Mouse (Mus musculus): ENCODE results near the gene Phlpp1. TPM values are rescaled to one million over a fixed set of nuclear protein-coding genes. Genes with fewer than 3 reads are reported as not detected.
A peak's percentile ranks its signal among the peaks of the same experiment; 100 is the strongest.

The Phlpp1 gene
- polyA plus RNA-seq, 1 experiment from 2014 or later, result 4.2 TPM

DNA sequence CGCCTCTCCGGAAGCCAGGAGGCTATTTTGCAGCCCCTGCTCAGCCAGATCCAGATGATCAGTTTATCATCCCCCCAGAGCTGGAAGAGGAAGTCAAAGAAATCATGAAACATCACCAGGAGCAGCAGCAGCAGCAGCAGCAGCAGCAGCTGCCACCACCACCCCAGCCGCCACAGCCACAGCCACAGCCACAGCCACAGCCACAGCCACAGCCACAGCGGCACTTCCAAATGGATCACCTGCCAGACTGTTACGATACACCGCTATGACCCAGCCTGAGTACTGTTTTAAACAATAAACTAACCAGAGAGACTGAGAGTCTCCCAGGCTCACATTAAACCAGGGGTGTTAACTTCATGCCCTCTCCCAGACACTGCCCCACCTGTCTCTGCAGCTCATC lies 221.5 kb downstream of the Phlpp1 start:
- no peak overlapping the region for H3K4me3 ChIP-seq
- ATAC-seq (replicated peaks; ENCODE audit: insufficient number of reproducible peaks, insufficient read depth, low FRiP score, low read depth), result no peak
- H3K27me3 ChIP-seq, result no peaks in the 10 kb centered on the region
- H3K4me1 ChIP-seq (replicated peaks), result peaks cover 2% of the 10 kb centered on the region; the same call in 1 of the 2 replicates
- no peak overlapping the region for H3K4me2 ChIP-seq
- H3K9me3 ChIP-seq (replicated peaks), result no peaks in the 10 kb centered on the region
- no peak overlapping the region for H3K9ac ChIP-seq
- no peak overlapping the region for H3K27ac ChIP-seq
- WGBS, result 91% methylated on average over 6 of the region's 6 CpGs
- peaks cover 17% of the 10 kb centered on the region for H3K36me3 ChIP-seq

DNA sequence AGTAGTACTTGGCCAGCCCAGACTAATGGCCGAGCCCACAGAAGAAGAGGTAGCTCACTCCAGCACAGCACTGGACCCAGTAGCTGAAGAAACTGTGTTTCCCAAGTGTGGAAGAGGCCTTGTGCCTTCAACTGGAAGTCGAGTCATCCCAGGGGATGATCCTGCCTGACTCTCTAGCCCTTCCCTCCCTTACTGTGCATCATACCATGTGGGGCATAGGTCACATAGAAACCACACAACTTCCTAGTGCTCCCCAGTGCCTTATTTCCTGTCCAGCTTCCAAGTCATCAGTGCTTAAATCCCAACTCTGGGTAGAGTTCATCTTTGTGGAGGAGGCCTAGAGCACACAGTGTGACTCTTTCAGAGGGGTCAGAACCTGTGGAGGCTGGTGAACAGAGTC lies 223.1 kb downstream of the Phlpp1 start:
- peaks cover 17% of the 10 kb centered on the region for H3K36me3 ChIP-seq
- no peak for ATAC-seq (replicated peaks; ENCODE audit: insufficient number of reproducible peaks, insufficient read depth, low FRiP score, low read depth)
- no peak overlapping the region for H3K4me3 ChIP-seq
- no peaks in the 10 kb centered on the region for H3K9me3 ChIP-seq (replicated peaks)
- H3K4me1 ChIP-seq (replicated peaks), result peaks cover 2% of the 10 kb centered on the region; the same call in 1 of the 2 replicates
- no peak overlapping the region for H3K27ac ChIP-seq
- no peaks in the 10 kb centered on the region for H3K27me3 ChIP-seq
- WGBS, result 75% methylated on average over 2 of the region's 2 CpGs
- H3K4me2 ChIP-seq, result no peak overlapping the region
- no peak overlapping the region for H3K9ac ChIP-seq

DNA sequence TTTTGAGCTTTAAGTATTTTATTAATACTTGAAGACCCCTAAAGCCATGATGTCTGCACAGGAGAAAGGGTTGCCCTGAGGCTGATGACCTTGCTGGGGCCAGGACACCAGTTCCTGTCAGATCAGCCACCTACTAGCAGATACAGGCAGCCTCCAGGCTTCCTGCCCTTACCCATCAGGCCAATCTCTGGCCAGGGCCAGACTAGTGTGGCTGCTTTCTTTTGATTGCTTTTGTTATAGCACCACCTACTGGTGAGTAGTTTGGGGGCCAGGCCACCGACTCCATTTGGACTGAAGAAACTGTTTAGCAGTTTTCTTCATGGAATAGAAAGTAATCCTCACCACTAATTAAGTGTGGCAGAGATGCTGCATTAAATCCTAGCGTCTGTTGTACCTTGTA lies 223.9 kb downstream of the Phlpp1 start:
- H3K27ac ChIP-seq, result no peak overlapping the region
- no peaks in the 10 kb centered on the region for H3K27me3 ChIP-seq
- H3K36me3 ChIP-seq, result peaks cover 17% of the 10 kb centered on the region
- no peak overlapping the region for H3K4me2 ChIP-seq
- H3K4me1 ChIP-seq (replicated peaks), result peaks cover 4% of the 10 kb centered on the region
- H3K9me3 ChIP-seq (replicated peaks), result no peaks in the 10 kb centered on the region
- H3K4me3 ChIP-seq, result no peak overlapping the region
- WGBS, result 14% methylated on average over 2 of the region's 2 CpGs
- H3K9ac ChIP-seq, result no peak overlapping the region
- peak; percentile 42; the same call in 1 of the 2 replicates for ATAC-seq (replicated peaks; ENCODE audit: insufficient number of reproducible peaks, insufficient read depth, low FRiP score, low read depth)

- Histone ChIP-seq H3K9ac (no peak overlapping the region), H3K36me3 (no peaks in the 10 kb centered on the region), H3K4me2 (no peak overlapping the region), H3K27me3 (no peaks in the 10 kb centered on the region), H3K4me1 (replicated peaks) (peaks cover 10% of the 10 kb centered on the region), H3K27ac (no peak overlapping the region), H3K9me3 (replicated peaks) (no peaks in the 10 kb centered on the region), H3K4me3 (no peak overlapping the region)
- no peak for ATAC-seq (replicated peaks; ENCODE audit: insufficient number of reproducible peaks, insufficient read depth, low FRiP score, low read depth)
- WGBS, result 55% methylated on average over 11 of the region's 11 CpGs
These were observed 229.5 kb downstream of the Phlpp1 start for GRCm38 (mm10) chr1:106400900-106401634.

- no peaks in the 10 kb centered on the region for H3K27me3 ChIP-seq
- no peak overlapping the region for H3K4me2 ChIP-seq
- no peaks in the 10 kb centered on the region for H3K9me3 ChIP-seq (replicated peaks)
- peaks cover 13% of the 10 kb centered on the region for H3K4me1 ChIP-seq (replicated peaks)
- H3K36me3 ChIP-seq, result no peaks in the 10 kb centered on the region
- no peak for ATAC-seq (replicated peaks; ENCODE audit: insufficient number of reproducible peaks, insufficient read depth, low FRiP score, low read depth)
- H3K9ac ChIP-seq, result no peak overlapping the region
- no peak overlapping the region for H3K27ac ChIP-seq
- H3K4me3 ChIP-seq, result no peak overlapping the region
- WGBS, result 87% methylated on average over 6 of the region's 6 CpGs
These were observed 231.5 kb downstream of the Phlpp1 start for GRCm38 (mm10) chr1:106403011-106403501.

DNA sequence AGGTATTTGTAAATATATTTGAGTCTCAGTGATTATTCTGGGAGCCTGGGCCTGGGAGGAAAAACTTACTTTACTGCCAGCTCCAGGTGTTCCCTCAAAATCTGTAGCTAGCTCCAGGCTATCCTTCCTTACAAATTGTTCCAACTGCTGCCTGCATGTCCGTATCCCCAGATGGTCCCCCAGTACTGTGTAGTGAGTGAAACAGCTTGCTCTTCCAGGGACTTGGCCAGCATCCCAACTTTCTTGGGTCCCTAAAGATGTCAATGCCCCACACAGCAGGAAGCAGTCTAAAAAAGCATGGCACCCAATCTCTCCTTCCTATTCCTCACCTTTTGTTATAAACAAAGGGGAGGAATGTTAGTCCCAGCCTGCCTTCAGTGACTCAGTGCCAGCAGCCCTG lies 235.3 kb downstream of the Phlpp1 start:
- H3K4me1 ChIP-seq (replicated peaks), result peaks cover 5% of the 10 kb centered on the region
- no peaks in the 10 kb centered on the region for H3K27me3 ChIP-seq
- 50% methylated on average over 1 of the region's 1 CpGs for WGBS
- H3K9ac ChIP-seq, result no peak overlapping the region
- H3K4me3 ChIP-seq, result no peak overlapping the region
- H3K36me3 ChIP-seq, result no peaks in the 10 kb centered on the region
- ATAC-seq (replicated peaks; ENCODE audit: insufficient number of reproducible peaks, insufficient read depth, low FRiP score, low read depth), result no peak
- no peak overlapping the region for H3K4me2 ChIP-seq
- no peak overlapping the region for H3K27ac ChIP-seq
- no peaks in the 10 kb centered on the region for H3K9me3 ChIP-seq (replicated peaks)

DNA sequence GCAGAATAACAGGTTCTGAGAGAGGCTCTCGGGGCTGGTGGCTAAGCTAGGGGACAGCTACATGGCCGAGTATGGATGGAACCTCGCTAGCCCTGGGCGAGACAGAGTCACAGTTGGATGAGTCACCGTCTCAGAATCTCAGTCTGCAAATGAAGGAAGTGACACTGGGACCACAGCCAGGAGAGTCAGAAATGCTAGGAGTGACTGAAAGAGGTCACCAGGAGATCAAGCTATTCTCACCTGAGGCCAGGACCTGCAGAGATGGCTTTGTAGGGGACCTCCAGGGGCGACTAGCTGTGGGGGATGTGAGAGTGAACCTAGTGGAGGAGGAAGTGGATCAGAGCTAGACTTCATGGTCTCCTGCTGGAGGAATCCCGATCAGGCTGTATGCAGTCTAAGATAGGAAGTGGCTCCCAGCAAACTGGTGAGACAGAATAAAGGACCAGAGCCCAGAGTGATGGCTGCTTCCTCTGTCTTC lies 236.4 kb downstream of the Phlpp1 start:
- H3K9me3 ChIP-seq (replicated peaks), result no peaks in the 10 kb centered on the region
- H3K4me1 ChIP-seq (replicated peaks), result peaks cover 5% of the 10 kb centered on the region
- no peak overlapping the region for H3K9ac ChIP-seq
- no peak overlapping the region for H3K4me2 ChIP-seq
- H3K27me3 ChIP-seq, result no peaks in the 10 kb centered on the region
- H3K4me3 ChIP-seq, result no peak overlapping the region
- H3K27ac ChIP-seq, result no peak overlapping the region
- WGBS, result 29% methylated on average over 7 of the region's 7 CpGs
- ATAC-seq (replicated peaks; ENCODE audit: insufficient number of reproducible peaks, insufficient read depth, low FRiP score, low read depth), result no peak; the same call in 1 of the 2 replicates
- no peaks in the 10 kb centered on the region for H3K36me3 ChIP-seq

DNA sequence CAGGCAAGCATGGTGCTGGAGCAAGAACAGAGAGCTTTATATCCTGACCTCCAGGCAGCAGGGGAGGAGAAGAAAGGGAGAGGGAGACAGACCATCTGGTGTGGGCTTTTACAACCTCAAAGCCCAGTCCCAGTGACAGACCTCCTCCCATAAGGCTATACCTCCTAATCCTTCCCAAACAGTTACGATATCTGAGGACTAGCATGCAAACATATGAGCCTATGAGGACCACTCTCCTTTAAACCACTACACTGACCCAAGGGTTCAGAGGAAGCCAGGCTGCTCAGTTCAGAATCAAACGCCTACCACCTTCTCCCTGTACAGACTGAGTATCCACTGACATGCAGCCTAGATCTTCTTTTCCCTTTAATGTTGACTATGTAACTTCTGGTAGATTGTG lies 239.3 kb downstream of the Phlpp1 start:
- H3K9me3 ChIP-seq (replicated peaks), result no peaks in the 10 kb centered on the region
- H3K4me1 ChIP-seq (replicated peaks), result peaks cover 5% of the 10 kb centered on the region
- 73% methylated on average over 2 of the region's 2 CpGs for WGBS
- no peak overlapping the region for H3K9ac ChIP-seq
- H3K27me3 ChIP-seq, result no peaks in the 10 kb centered on the region
- no peaks in the 10 kb centered on the region for H3K36me3 ChIP-seq
- no peak overlapping the region for H3K27ac ChIP-seq
- H3K4me2 ChIP-seq, result no peak overlapping the region
- H3K4me3 ChIP-seq, result no peak overlapping the region
- no peak for ATAC-seq (replicated peaks; ENCODE audit: insufficient number of reproducible peaks, insufficient read depth, low FRiP score, low read depth)

DNA sequence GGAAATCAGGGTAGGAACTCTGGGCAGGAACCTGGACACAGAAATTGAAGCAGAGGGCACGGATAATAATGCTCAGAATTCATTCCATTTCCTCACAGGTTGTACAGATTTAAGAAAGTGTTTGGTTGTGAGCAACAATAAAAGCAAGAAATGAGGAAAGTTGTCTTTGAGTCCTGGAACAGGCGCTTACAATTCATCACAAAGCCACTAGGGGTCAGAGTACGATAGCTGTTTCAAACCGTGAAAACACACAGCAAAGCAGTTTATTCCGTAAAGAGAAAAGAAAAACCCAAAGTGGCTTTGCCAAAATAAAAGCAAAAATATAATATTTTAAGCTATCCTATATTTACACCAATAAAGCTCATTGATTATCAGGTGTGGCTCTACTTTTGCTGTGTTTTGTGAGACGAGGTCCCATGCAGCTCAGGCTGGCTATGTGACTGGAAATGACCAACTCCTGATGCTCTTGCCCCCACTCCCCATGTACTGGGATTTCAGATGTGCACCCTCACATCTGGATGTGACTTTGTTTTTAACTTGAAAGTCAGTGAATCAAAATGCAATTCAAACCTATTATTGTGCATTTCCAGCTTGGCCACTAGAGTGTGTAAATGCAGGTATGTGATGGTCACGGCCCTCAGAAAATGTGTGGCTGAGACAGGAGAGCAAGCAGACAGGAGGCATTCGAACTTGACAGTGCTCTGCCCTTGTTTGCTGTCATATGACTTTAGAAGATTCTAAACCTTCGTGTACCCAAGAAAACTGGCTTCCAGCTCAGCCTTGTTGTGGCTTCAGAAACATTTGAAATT lies 253.8 kb downstream of the Phlpp1 start:
- Histone ChIP-seq H3K4me2 (no peak overlapping the region), H3K36me3 (no peaks in the 10 kb centered on the region), H3K4me1 (replicated peaks) (0 out of 2 replicates have a peak, but pooled peaks cover 2% of the 10 kb centered on the region), H3K9me3 (replicated peaks) (no peaks in the 10 kb centered on the region), H3K9ac (no peak overlapping the region), H3K4me3 (no peak overlapping the region), H3K27me3 (no peaks in the 10 kb centered on the region), H3K27ac (no peak overlapping the region)
- ATAC-seq (replicated peaks; ENCODE audit: insufficient number of reproducible peaks, insufficient read depth, low FRiP score, low read depth), result no peak
- WGBS, result 34% methylated on average over 9 of the region's 9 CpGs

DNA sequence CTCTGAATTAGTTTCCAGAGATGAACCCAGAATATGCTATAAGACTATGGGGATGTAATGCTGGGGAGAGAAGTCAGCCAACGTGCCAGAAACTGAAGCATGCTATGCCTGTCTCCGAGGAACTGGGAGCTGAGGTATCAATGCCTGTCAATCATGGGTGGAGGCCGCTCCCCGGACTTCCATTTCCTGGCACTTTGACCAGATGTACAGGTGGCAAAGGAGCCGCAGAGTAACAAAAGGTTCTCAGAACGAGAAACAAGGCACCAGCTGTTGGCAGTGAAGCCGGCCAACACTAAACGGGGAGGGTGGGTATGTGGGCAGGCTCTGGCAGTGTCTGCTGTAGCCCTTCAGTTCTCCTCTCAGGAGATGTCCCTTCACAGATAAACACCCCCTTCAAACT lies 256.6 kb downstream of the Phlpp1 start:
- Histone ChIP-seq H3K4me1 (replicated peaks) (0 out of 2 replicates have a peak, but pooled peaks cover 2% of the 10 kb centered on the region), H3K27ac (no peak overlapping the region), H3K4me3 (no peak overlapping the region), H3K36me3 (no peaks in the 10 kb centered on the region), H3K9me3 (replicated peaks) (no peaks in the 10 kb centered on the region), H3K27me3 (no peaks in the 10 kb centered on the region), H3K9ac (no peak overlapping the region), H3K4me2 (no peak overlapping the region)
- no peak for ATAC-seq (replicated peaks; ENCODE audit: insufficient number of reproducible peaks, insufficient read depth, low FRiP score, low read depth)
- WGBS, result 46% methylated on average over 8 of the region's 8 CpGs

DNA sequence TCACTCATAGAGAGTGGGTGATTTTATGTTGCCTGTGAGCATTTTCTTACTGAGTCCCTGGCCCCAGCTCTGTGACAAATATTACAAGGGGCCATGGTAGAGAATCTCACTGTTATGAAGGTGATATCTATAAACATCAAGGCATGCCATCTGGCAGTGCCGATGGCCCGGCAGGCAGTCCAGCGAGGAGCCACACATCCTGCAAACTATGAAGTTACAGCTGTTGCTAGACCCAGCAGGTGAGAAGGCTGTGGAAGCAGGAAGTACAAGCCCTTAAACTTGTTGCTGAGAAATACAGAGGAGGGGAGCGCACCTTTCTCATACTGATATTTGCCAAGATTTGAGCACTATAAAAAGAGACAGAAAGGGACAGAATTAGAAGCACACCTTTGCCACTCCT lies 257.0 kb downstream of the Phlpp1 start:
- H3K4me3 ChIP-seq, result no peak overlapping the region
- no peak overlapping the region for H3K9ac ChIP-seq
- 0 out of 2 replicates have a peak, but pooled peaks cover 2% of the 10 kb centered on the region for H3K4me1 ChIP-seq (replicated peaks)
- H3K36me3 ChIP-seq, result no peaks in the 10 kb centered on the region
- no peaks in the 10 kb centered on the region for H3K27me3 ChIP-seq
- no peak for ATAC-seq (replicated peaks; ENCODE audit: insufficient number of reproducible peaks, insufficient read depth, low FRiP score, low read depth)
- 68% methylated on average over 4 of the region's 4 CpGs for WGBS
- H3K27ac ChIP-seq, result no peak overlapping the region
- H3K9me3 ChIP-seq (replicated peaks), result no peaks in the 10 kb centered on the region
- H3K4me2 ChIP-seq, result no peak overlapping the region

All from heart, embryonic 15.5 days (tissue).